Mouse (Mus musculus): ENCODE data around the gene Myt1l. TPM values are rescaled to one million over a fixed set of nuclear protein-coding genes. Genes with fewer than 3 reads are reported as not detected.

Gene Myt1l
- polyA plus RNA-seq, 1 experiment from 2014 or later: 2.6 TPM

DNA sequence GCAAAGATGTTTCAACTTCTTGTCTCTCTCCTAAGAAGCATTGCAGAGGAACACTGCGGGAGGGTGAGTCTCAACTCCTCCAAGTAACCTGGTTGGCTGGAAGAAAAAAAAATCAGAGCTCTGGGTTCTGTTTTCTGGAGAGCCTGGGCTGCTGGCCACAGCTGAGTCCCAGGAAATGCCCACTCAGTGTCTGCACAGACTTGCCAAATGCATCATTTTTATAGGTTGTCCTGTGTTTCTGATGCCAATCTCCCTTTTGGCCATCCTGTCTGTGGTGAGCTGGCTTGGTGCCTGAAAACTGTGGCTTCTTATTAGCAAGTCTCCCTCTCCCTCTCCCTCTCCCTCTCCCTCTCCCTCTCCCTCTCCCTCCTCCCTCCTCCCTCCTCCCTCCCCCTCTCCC, 65.6 kb downstream of the Myt1l start:
- Histone ChIP-seq H3K36me3 (no peaks in the 10 kb centered on the region), H3K27me3 (ENCODE audit: low read depth, poor library complexity, severe bottlenecking) (no peaks in the 10 kb centered on the region), H3K4me1 (no peaks in the 10 kb centered on the region), H3K4me3 (no peak overlapping the region), H3K27ac (replicated peaks) (no peak overlapping the region), H3K9me3 (replicated peaks) (no peaks in the 10 kb centered on the region; the same call in 1 of the 2 replicates)
- 75% methylated on average over 1 of the region's 1 CpGs for WGBS
- DNase-seq (ENCODE audit: low spot score): no peak

DNA sequence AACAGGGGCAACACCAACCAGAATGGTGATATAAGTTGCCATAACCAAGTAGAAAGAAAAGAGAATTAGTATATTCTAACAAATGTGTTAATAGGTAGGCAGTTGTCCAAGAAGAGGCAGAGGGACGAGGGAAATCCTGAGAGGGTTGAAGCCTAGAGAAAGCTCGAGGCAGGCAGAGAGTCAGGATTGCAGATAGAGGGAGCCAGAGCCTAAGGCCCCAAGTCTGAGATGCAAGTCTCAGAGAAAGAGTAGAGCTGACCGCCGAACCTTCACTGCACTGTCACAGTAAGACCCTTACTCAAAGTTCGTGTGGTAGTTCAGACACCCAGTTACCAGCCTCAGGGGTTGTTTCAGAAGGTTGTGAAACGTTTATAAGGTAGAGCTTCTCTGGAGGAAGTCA, 71.7 kb downstream of the Myt1l start:
- no peak overlapping the region for H3K4me3 ChIP-seq
- no peaks in the 10 kb centered on the region for H3K9me3 ChIP-seq (replicated peaks)
- no peaks in the 10 kb centered on the region for H3K4me1 ChIP-seq
- no peak for DNase-seq (ENCODE audit: low spot score)
- no peaks in the 10 kb centered on the region for H3K36me3 ChIP-seq
- H3K27me3 ChIP-seq (ENCODE audit: low read depth, poor library complexity, severe bottlenecking): no peaks in the 10 kb centered on the region
- 62% methylated on average over 6 of the region's 6 CpGs for WGBS
- H3K27ac ChIP-seq (replicated peaks): no peak overlapping the region

DNA sequence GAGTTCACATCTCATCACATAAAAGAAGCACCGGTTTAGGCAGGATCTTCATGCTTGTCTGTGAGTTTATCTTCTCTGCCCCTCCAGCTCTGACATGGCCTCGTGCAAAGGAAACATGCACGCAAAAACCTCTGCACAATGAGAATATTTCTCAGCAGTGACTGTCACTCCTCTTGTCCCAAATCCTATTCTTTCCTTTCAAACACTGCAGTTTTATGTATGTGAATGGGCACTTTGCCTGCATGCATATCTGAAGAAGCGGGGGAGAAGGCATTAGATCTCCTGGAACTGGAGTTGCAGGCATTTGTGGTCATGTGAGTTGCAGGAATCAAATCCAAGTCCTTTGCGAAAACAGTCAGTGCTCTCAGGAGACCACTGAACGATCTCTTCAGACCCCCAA, 73.0 kb downstream of the Myt1l start:
- Histone ChIP-seq H3K36me3 (no peaks in the 10 kb centered on the region), H3K27me3 (ENCODE audit: low read depth, poor library complexity, severe bottlenecking) (no peaks in the 10 kb centered on the region), H3K27ac (replicated peaks) (no peak overlapping the region), H3K9me3 (replicated peaks) (no peaks in the 10 kb centered on the region), H3K4me1 (no peaks in the 10 kb centered on the region), H3K4me3 (no peak overlapping the region)
- WGBS: 90% methylated on average over 6 of the region's 6 CpGs
- DNase-seq (ENCODE audit: low spot score): no peak

DNA sequence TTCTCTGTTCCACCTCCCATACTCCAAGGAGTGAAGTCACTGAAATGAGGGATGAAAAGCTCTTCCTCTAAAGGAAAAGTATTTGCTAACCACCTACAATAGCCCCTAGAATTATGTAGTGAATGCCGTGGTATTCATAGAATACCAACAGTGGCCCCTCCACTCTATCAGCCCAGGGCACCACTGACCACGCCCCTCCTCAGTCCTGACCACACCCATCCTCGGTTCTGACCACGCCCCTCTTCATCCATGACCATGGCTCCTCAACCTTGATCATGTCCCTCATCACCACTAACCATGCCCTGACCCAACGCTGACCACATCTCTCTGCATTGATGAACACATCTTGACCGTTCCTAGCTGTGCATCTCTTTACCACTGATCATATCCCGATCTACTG, 76.5 kb downstream of the Myt1l start:
- H3K4me1 ChIP-seq: no peaks in the 10 kb centered on the region
- H3K9me3 ChIP-seq (replicated peaks): no peaks in the 10 kb centered on the region
- no peaks in the 10 kb centered on the region for H3K27me3 ChIP-seq (ENCODE audit: low read depth, poor library complexity, severe bottlenecking)
- H3K4me3 ChIP-seq: no peak overlapping the region
- no peak for DNase-seq (ENCODE audit: low spot score)
- H3K27ac ChIP-seq (replicated peaks): no peak overlapping the region
- WGBS: 88% methylated on average over 7 of the region's 7 CpGs
- H3K36me3 ChIP-seq: no peaks in the 10 kb centered on the region

DNA sequence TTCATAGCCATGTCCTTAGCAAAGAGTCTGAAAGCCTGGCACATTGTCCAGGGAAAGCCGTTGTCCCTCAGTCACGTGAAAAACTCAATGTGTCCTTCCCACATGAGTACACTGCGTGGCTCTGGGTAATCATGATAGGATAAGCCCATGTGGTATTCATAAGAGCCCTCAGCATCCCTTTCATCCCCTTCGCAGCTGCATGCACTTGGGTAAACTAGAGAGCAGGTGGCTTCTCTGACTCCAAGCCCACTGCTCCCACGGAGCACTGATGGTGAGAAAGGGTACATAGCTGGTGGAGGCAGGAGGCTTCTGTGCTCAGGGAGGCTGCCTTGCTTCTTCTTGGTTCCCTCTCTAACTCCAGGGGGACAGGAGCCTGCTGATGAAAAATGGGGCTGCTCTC, 76.9 kb downstream of the Myt1l start:
- no peak for DNase-seq (ENCODE audit: low spot score)
- WGBS: 90% methylated on average over 5 of the region's 5 CpGs
- H3K27me3 ChIP-seq (ENCODE audit: low read depth, poor library complexity, severe bottlenecking): no peaks in the 10 kb centered on the region
- H3K4me3 ChIP-seq: no peak overlapping the region
- H3K4me1 ChIP-seq: no peaks in the 10 kb centered on the region
- no peaks in the 10 kb centered on the region for H3K9me3 ChIP-seq (replicated peaks)
- no peaks in the 10 kb centered on the region for H3K36me3 ChIP-seq
- no peak overlapping the region for H3K27ac ChIP-seq (replicated peaks)

DNA sequence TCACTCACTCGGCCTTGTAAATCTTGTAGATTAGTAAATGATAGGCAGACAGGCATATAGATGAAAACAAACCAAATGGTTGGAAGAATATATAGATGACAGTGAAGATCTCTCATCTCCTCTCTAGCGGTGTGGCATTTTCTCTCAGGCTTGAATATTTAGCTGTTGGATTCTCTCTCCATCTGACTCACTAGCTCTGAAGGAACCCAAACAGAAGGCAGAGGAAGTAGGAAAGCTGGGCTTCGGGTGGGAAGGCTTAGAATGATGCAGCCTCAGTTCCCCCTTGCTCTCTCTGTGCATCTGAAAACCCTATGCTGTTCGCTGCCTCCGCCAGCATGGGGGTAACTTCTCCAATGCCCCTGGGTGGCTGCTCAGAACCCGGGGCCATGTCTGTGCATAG, 78.0 kb downstream of the Myt1l start:
- Histone ChIP-seq H3K36me3 (no peaks in the 10 kb centered on the region), H3K9me3 (replicated peaks) (no peaks in the 10 kb centered on the region), H3K4me3 (no peak overlapping the region), H3K27ac (replicated peaks) (no peak overlapping the region), H3K27me3 (ENCODE audit: low read depth, poor library complexity, severe bottlenecking) (no peaks in the 10 kb centered on the region), H3K4me1 (no peaks in the 10 kb centered on the region)
- no peak for DNase-seq (ENCODE audit: low spot score)
- WGBS: 90% methylated on average over 6 of the region's 6 CpGs

DNA sequence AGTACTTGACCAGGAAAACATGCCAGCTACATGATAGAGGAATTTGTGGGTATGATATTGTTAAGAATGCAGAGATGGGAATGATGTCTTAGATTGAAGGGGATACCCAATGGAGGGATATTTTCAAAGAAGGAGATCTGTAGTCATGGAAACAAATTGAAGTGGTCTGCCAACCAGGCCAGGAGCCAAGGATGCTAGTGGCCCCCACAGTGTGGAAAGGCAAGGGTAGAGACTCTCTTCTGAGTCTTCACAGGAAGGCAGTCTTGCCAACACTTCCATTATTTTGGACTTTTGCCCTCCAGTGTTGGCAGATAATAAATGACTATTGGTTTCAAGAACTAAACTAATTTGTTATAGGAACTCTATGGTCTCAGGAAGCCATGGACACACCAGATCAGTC, 89.6 kb downstream of the Myt1l start:
- H3K36me3 ChIP-seq: no peaks in the 10 kb centered on the region
- no peaks in the 10 kb centered on the region for H3K27me3 ChIP-seq (ENCODE audit: low read depth, poor library complexity, severe bottlenecking)
- H3K9me3 ChIP-seq (replicated peaks): no peaks in the 10 kb centered on the region
- H3K27ac ChIP-seq (replicated peaks): no peak overlapping the region
- no peaks in the 10 kb centered on the region for H3K4me1 ChIP-seq
- no peak overlapping the region for H3K4me3 ChIP-seq
- DNase-seq (ENCODE audit: low spot score): no peak

DNA sequence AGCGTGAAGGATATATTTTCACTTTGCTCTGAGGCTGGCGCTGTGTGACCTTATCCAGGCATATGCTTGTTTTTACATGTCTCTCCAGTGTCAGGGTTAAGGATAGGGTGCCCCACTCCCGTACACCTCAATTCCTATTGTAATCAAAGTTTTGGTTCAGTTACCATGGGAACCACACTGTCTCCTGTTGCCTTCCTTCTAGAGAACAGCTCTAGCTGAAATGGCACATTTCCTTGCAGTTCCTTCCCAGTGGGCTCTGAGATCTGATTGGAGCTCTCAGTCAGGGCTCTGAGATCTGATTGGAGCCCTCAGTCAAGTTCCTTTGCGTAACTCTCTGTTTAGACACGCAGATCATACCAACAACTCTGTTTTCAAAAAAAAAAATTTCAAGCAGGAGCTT, 93.3 kb downstream of the Myt1l start:
- no peak for DNase-seq (ENCODE audit: low spot score)
- no peaks in the 10 kb centered on the region for H3K9me3 ChIP-seq (replicated peaks)
- H3K4me3 ChIP-seq: no peak overlapping the region
- H3K4me1 ChIP-seq: peaks cover 7% of the 10 kb centered on the region
- no peaks in the 10 kb centered on the region for H3K36me3 ChIP-seq
- WGBS: 74% methylated on average over 5 of the region's 5 CpGs
- H3K27me3 ChIP-seq (ENCODE audit: low read depth, poor library complexity, severe bottlenecking): no peaks in the 10 kb centered on the region
- no peak overlapping the region for H3K27ac ChIP-seq (replicated peaks)

DNA sequence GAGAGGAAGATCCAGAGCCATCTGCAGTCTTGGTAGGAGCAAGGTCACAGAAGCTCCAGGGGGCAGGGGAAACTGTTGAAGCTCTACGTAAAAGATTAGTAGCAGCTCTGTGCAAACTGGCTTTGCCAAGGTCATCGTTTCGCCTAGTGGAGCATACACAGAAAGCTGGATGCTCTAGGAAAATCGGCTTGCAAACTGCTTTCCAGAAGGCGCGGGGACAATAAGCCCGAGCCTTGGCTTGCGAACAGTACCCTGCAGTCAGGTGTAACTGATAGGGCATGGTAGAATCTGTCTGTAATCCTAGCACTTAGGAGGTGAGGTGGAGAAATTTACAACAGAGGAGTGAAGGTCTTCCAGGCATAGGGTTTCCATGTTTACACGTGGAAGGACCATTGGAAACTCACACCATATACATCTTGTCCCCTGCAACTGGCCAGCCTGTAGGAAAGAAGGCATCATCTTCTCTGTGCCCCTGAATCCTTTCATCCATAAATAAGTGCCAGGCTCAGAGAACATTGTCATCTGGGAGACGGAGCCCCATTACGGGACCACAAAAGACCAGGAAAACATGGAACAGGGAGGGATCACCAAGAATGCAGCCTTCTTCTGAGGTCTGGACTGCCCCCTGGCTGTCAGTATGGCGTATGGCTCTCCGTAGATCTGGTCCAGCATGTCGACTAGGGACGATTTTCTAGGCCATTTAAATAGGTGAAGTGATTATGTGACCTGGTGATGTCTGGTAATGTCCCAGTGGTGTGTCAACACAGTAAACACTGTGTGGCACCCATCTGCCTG, 100.0 kb downstream of the Myt1l start:
- Histone ChIP-seq H3K36me3 (no peaks in the 10 kb centered on the region), H3K27me3 (ENCODE audit: low read depth, poor library complexity, severe bottlenecking) (no peaks in the 10 kb centered on the region), H3K4me1 (peaks cover 18% of the 10 kb centered on the region), H3K9me3 (replicated peaks) (no peaks in the 10 kb centered on the region), H3K27ac (replicated peaks) (no peak overlapping the region), H3K4me3 (no peak overlapping the region)
- DNase-seq (ENCODE audit: low spot score): peak; percentile 37
- 70% methylated on average over 15 of the region's 15 CpGs for WGBS

DNA sequence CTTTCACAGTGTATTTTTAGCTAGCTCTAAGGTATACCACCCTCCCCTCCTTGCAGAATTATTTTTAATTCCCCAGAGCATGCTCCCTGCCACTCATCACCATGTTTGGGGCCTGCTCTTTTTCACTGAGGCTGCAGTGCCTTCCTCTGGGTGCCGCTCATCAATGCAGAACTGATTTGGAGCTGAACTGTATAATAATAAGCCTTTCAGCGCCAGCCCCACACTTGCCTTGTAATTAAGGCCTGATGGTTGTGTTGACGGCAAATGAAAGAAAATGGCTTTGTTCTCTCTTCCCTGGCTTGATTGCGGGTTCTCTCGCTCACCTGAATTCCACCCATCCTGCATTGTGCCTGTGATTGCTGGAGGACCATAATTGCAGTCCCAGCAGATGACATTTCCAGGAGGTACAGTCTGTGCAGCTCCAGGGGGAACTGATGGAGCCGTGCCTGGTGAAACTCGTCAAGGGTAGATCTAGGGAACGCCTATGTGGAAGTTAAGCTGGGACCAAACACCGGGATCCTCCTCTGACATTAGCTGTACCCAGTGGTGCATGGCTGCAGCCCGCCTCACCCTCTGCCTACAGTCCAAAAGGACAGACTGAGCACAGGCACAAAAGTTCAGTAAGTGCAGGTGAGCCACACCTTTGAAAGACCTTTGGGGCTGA, 101.8 kb downstream of the Myt1l start:
- 78% methylated on average over 10 of the region's 10 CpGs for WGBS
- Histone ChIP-seq H3K9me3 (replicated peaks) (no peaks in the 10 kb centered on the region), H3K27me3 (ENCODE audit: low read depth, poor library complexity, severe bottlenecking) (no peaks in the 10 kb centered on the region), H3K27ac (replicated peaks) (no peak overlapping the region), H3K4me1 (peaks cover 18% of the 10 kb centered on the region), H3K36me3 (no peaks in the 10 kb centered on the region), H3K4me3 (no peak overlapping the region)
- DNase-seq (ENCODE audit: low spot score): no peak

DNA sequence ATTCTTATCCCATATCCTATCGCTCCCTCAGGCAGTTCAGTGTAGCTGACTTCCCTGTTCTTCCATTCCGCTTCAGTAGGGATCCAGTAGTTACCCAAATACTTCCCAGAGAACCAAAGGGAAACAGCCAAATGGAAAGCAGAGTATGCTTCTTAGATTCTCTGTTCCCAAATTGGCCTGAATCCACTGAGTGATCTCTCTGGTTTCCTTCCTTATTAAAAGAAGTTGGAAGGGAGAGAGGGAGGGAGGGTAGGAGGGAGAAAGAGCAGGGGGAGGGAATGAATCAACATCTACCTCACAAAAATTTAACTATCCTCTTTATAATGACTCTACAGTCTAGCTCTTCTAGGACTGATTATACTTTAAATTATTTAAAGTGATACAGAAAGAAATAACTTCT, 106.3 kb downstream of the Myt1l start:
- H3K9me3 ChIP-seq (replicated peaks): no peaks in the 10 kb centered on the region
- 85% methylated on average over 2 of the region's 2 CpGs for WGBS
- no peaks in the 10 kb centered on the region for H3K36me3 ChIP-seq
- no peaks in the 10 kb centered on the region for H3K4me1 ChIP-seq
- no peak overlapping the region for H3K4me3 ChIP-seq
- no peak overlapping the region for H3K27ac ChIP-seq (replicated peaks)
- no peak for DNase-seq (ENCODE audit: low spot score)
- no peaks in the 10 kb centered on the region for H3K27me3 ChIP-seq (ENCODE audit: low read depth, poor library complexity, severe bottlenecking)

DNA sequence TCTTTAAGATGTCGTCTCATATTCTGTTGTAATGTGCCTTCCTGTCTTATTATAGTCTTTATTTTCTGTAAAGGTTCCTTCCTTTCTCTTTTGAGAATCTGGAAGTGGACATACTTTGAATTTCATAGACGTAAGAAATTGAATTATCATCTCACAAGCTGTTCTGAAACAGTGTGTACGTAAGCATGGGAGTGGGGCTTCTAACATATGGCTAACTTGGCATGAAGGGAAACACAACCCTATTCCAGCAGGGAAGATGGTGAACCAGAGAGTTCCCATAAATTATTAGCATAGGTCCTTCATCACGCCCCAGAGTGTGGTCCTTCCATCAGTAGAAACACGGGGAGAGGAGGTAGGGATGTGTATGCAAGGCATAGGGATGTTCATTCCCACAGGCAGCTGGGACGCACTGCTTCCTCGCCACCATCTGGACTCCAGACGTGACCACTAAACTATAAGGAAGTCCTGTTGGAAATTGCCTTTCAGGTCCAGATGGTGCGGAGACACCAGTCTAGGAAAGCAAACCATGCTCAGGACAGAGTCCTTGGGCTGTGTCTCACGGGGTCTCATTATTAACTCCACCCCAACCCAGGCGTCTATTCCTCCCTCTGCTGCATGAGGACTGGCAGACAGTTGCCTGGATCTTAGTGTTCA, 111.5 kb downstream of the Myt1l start:
- no peaks in the 10 kb centered on the region for H3K9me3 ChIP-seq (replicated peaks)
- H3K4me1 ChIP-seq: peaks cover 9% of the 10 kb centered on the region
- H3K27me3 ChIP-seq (ENCODE audit: low read depth, poor library complexity, severe bottlenecking): no peaks in the 10 kb centered on the region
- H3K4me3 ChIP-seq: no peak overlapping the region
- no peak overlapping the region for H3K27ac ChIP-seq (replicated peaks)
- H3K36me3 ChIP-seq: no peaks in the 10 kb centered on the region
- WGBS: 78% methylated on average over 11 of the region's 11 CpGs
- DNase-seq (ENCODE audit: low spot score): no peak

DNA sequence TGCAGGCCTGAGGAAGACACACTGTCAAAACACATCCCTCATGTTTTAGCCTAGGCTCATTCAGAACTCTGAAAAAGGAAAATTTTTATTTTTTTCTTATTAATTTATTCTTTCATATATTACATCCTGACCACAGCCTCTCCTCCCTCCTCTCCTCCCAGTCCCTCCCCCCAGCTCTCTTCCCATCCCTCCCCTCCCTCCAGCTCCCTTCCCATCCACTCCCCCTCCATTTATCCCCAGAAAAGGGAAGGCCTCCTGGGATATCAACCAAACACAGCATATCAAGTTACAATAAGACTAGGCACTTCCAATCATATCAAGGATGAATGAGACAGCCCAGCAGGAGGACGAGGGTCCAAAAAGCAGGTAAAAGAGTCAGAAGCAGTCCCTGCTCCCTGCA, 112.0 kb downstream of the Myt1l start:
- Histone ChIP-seq H3K4me3 (no peak overlapping the region), H3K9me3 (replicated peaks) (no peaks in the 10 kb centered on the region), H3K4me1 (peaks cover 9% of the 10 kb centered on the region), H3K36me3 (no peaks in the 10 kb centered on the region), H3K27me3 (ENCODE audit: low read depth, poor library complexity, severe bottlenecking) (no peaks in the 10 kb centered on the region), H3K27ac (replicated peaks) (no peak overlapping the region)
- 65% methylated on average over 1 of the region's 1 CpGs for WGBS
- DNase-seq (ENCODE audit: low spot score): no peak

Data from midbrain, embryonic 10.5 days (tissue).